Mouse (Mus musculus) lung, embryonic 15.5 days (tissue): ENCODE data around the gene Denr. TPM values are rescaled to one million over a fixed set of nuclear protein-coding genes. Genes with fewer than 3 reads are reported as not detected.

Experiments used
- ATAC-seq: fragments of 200-750 bp; cut with Nextera tagmentation; 2 replicates; pipeline ENCODE4 v1.8.0; 2017; ENCODE audit warnings: moderate number of reproducible peaks, borderline replicate concordance; ENCODE audit not compliant: low FRiP score, low TSS enrichment; ENCODE audit errors: extremely low read depth
- H3K27ac ChIP-seq: fragments of 300-500 bp; sonication (generic); 2 replicates; pipeline ENCODE4 v1.5.1; 2015; ENCODE audit warnings: moderate library complexity, mild to moderate bottlenecking, inconsistent platforms
- H3K27me3 ChIP-seq: fragments of 300-500 bp; sonication (generic); 2 replicates; pipeline ENCODE4 v1.6.1; 2015; ENCODE audit warnings: inconsistent platforms
- H3K36me3 ChIP-seq: fragments of 300-500 bp; sonication (generic); 2 replicates; pipeline ENCODE4 v1.6.1; 2015; ENCODE audit warnings: inconsistent platforms
- H3K4me1 ChIP-seq: fragments of 300-500 bp; sonication (generic); 2 replicates; pipeline ENCODE4 v1.6.1; 2015; ENCODE audit warnings: inconsistent platforms
- H3K4me2 ChIP-seq: fragments of 300-500 bp; sonication (generic); 2 replicates; pipeline ENCODE4 v1.6.1; 2015; ENCODE audit warnings: inconsistent platforms, mild to moderate bottlenecking, moderate library complexity
- H3K4me3 ChIP-seq: fragments of 300-500 bp; sonication (generic); 2 replicates; pipeline ENCODE4 v1.5.1; 2015; ENCODE audit warnings: mild to moderate bottlenecking, inconsistent platforms
- H3K9ac ChIP-seq: fragments of 300-500 bp; sonication (generic); 2 replicates; pipeline ENCODE4 v1.6.1; 2015; ENCODE audit warnings: inconsistent platforms
- H3K9me3 ChIP-seq: fragments of 300-500 bp; sonication (generic); 2 replicates; pipeline ENCODE4 v1.6.1; 2016; ENCODE audit warnings: inconsistent platforms
- whole genome bisulfite sequencing: fragments of 180-500 bp; shearing (Covaris S2); methylation state at CpG from one replicate; pipeline ENCODE4 v1.1.7; 2015; 5-methylcytosine and 5-hydroxymethylcytosine counted together
- polyA plus RNA-seq: library from polyadenylated mRNA; unstranded; fragments of >200 nt; fragmentation: Nextera tagmentation; extraction: Ambion mirVana; gene quantifications from 2 replicates; pipeline ENCODE4 v1.2.1, GENCODE M21; 2015

The Denr gene
- polyA plus RNA-seq, 1 experiment from 2014 or later = 120 TPM

- Histone ChIP-seq H3K27ac (no peak overlapping the region), H3K9ac (no peak overlapping the region), H3K4me2 (peak overlapping the region; percentile 96), H3K4me3 (peak overlapping the region; percentile 71), H3K4me1 (peaks cover 34% of the 10 kb centered on the region), H3K36me3 (no peaks in the 10 kb centered on the region), H3K9me3 (no peaks in the 10 kb centered on the region), H3K27me3 (peaks cover 31% of the 10 kb centered on the region; the same call in 1 of the 2 replicates)
- no peak for ATAC-seq
- 20% methylated on average over 11 of the region's 11 CpGs for WGBS
Measured at GRCm38 (mm10) chr5:123974616-123975111, 67.7 kb downstream of the Denr start.

DNA sequence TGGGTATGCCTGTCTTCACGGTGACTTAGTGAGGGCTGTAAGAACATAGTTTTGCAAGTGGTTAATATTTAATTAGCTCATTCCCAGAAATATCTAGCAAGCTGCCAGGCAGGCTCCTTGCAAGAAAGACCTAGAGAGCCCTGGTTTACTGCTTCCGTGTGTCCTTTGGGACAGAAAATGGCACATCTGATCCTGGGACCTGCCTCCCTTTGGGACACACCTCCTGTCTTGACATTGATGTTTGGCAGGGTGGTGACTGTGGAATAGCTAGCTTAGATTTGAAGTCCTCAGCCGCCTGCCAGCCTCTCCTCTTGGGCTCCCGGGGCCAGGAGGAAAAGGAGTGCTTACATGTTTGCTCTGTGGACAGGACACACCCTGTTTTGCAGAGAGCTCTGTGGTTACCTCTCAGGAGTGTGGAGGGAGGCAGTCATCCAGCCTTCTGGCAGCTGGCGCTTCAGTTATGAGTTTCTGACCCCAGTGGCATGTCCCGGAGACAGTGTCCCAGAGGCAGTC lies 68.7 kb downstream of the Denr start:
- peak overlapping the region; percentile 96 for H3K4me2 ChIP-seq
- peaks cover 38% of the 10 kb centered on the region for H3K4me1 ChIP-seq
- H3K36me3 ChIP-seq = no peaks in the 10 kb centered on the region
- H3K9me3 ChIP-seq = no peaks in the 10 kb centered on the region
- H3K27me3 ChIP-seq = peaks cover 31% of the 10 kb centered on the region; the same call in 1 of the 2 replicates
- H3K4me3 ChIP-seq = no peak overlapping the region
- peak overlapping the region; percentile 70 for H3K27ac ChIP-seq
- WGBS = 34% methylated on average over 6 of the region's 6 CpGs
- ATAC-seq = no peak
- no peak overlapping the region; the same call in 1 of the 2 replicates for H3K9ac ChIP-seq

DNA sequence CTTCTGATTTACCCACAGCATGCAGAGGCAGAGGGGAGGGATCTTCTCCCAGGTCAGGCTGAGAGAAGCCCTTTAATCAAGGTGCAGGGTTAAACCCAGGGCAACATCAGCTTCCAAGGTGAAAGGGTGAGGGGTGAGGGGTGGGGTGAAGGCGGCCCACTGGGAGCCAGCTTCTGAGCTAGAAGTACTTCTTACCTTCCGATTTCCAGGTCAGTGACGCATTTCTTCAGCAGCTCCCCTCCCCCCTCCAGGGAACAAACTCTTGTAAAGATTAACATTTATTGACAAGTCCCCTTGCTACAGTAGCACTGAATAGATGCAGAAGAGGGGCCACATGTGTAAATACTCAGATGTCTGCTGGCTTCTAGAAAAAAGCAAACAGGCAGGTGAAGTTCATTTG lies 70.3 kb downstream of the Denr start:
- ATAC-seq = no peak
- H3K9ac ChIP-seq = no peak overlapping the region
- no peaks in the 10 kb centered on the region for H3K9me3 ChIP-seq
- no peak overlapping the region for H3K4me2 ChIP-seq
- H3K4me3 ChIP-seq = no peak overlapping the region
- H3K27ac ChIP-seq = no peak overlapping the region
- H3K36me3 ChIP-seq = no peaks in the 10 kb centered on the region
- 37% methylated on average over 3 of the region's 3 CpGs for WGBS
- H3K4me1 ChIP-seq = peaks cover 39% of the 10 kb centered on the region
- peaks cover 31% of the 10 kb centered on the region; the same call in 1 of the 2 replicates for H3K27me3 ChIP-seq

DNA sequence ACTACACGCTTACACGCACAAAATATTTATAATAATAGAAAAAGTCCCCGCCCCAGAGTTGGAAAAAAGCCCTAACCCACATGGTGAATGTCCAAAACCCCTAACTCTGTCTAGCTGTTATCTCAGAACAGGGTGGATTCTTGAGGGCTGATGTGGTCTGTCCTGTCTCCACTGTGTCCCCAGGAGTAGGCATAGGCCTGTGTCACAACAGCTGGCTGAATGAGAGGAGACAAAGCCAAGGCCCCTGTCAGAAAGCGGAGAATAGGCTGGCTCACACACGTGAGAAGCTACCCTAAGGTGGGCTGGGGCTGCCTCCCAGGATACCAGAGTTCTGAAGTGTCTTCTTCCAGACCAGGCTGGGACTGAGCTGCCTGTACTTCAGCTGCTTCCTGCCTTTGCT lies 71.2 kb downstream of the Denr start:
- Histone ChIP-seq H3K9me3 (no peaks in the 10 kb centered on the region), H3K27me3 (peaks cover 25% of the 10 kb centered on the region; the same call in 1 of the 2 replicates), H3K27ac (no peak overlapping the region), H3K4me1 (peaks cover 39% of the 10 kb centered on the region), H3K36me3 (no peaks in the 10 kb centered on the region), H3K4me2 (no peak overlapping the region), H3K9ac (no peak overlapping the region), H3K4me3 (no peak overlapping the region)
- 67% methylated on average over 5 of the region's 5 CpGs for whole genome bisulfite sequencing
- no peak for ATAC-seq

Other genes with a start within 250 kb of the Denr start
- 35.5 and 39.1 TPM in 2 replicates for gene Clip1, start 222.6 kb upstream of the Denr start, polyA plus RNA-seq
- 67.1 and 90.4 TPM in 2 replicates for gene Zcchc8, start 186.1 kb upstream of the Denr start, polyA plus RNA-seq
- gene Rsrc2, start 157.8 kb upstream of the Denr start, polyA plus RNA-seq = 99.7 and 107 TPM in 2 replicates
- 30.3 and 32.3 TPM in 2 replicates for gene Kntc1, start 157.5 kb upstream of the Denr start, polyA plus RNA-seq
- gene Hcar2, start 41.7 kb upstream of the Denr start, polyA plus RNA-seq = 0.29 and 0.34 TPM in 2 replicates
- gene Hcar1, start 27.2 kb upstream of the Denr start, polyA plus RNA-seq = 0.59 and 0.75 TPM in 2 replicates
- gene Gm43518, start 20.2 kb downstream of the Denr start, polyA plus RNA-seq = 1.7 and 2.3 TPM in 2 replicates
- 5.2 and 6.3 TPM in 2 replicates for gene Ccdc62, start 23.5 kb downstream of the Denr start, polyA plus RNA-seq
- 11.8 and 13.3 TPM in 2 replicates for gene Hip1r, start 66.5 kb downstream of the Denr start, polyA plus RNA-seq
- 38.1 and 41.3 TPM in 2 replicates for gene Vps37b, start 125.1 kb downstream of the Denr start, polyA plus RNA-seq
- gene Abcb9, start 188.6 kb downstream of the Denr start, polyA plus RNA-seq = 1.9 and 3.6 TPM in 2 replicates
- gene Ogfod2, start 205.1 kb downstream of the Denr start, polyA plus RNA-seq = 26.5 and 27.6 TPM in 2 replicates
- 105 and 107 TPM in 2 replicates for gene Arl6ip4, start 208.9 kb downstream of the Denr start, polyA plus RNA-seq